Mouse (Mus musculus): ENCODE measurements around the gene Gm21173. TPM values are rescaled to one million over a fixed set of nuclear protein-coding genes. Genes with fewer than 3 reads are reported as not detected.

Gene Gm21173
- polyA plus RNA-seq (2021; fragmentation: Nextera tagmentation), result not detected in 2 replicates
- long read RNA-seq, experiment 1, result 0 reads
- long read RNA-seq, experiment 2, result 0 reads

GRCm38 (mm10) chrY:76761300-76761699 lies at the start of gene Gm21173:
Gene Gm21173 (plus strand): TSS chrY:76761600.

All from layer of hippocampus, adult 6 months (tissue).